Mouse (Mus musculus) liver, postnatal 0 days (tissue): ENCODE results near the gene Spock1.

Experiments
- CTCF ChIP-seq: sonication (generic); IDR thresholded peaks from 2 replicates; pipeline ENCODE4 v1.5.1; 2016; ENCODE audit warnings: antibody characterized with exemption, low read depth
- EP300 ChIP-seq: IDR thresholded peaks from 2 replicates; pipeline ENCODE4 v1.6.1; 2016; ENCODE audit warnings: antibody characterized with exemption, low read depth, mild to moderate bottlenecking

GRCm38 (mm10) chr13:57889050-57889449, 19.1 kb downstream of the Spock1 start:
- TF ChIP-seq CTCF (no peak), EP300 (no peak)
